Mouse (Mus musculus) lung, postnatal 0 days (tissue): ENCODE measurements around the gene Trim7. TPM values are rescaled to one million over a fixed set of nuclear protein-coding genes. Genes with fewer than 3 reads are reported as not detected.

Experiments
- ATAC-seq: fragments of 200-750 bp; cut with Nextera tagmentation; 2 replicates; pipeline ENCODE4 v1.8.0; 2017; ENCODE audit warnings: moderate library complexity
- DNase-seq: peaks from one replicate; pipeline ENCODE4 v3.0.0-alpha.2; 2016; ENCODE audit warnings: low spot score
- H3K27ac ChIP-seq: fragments of 300-500 bp; sonication (generic); 2 replicates; pipeline ENCODE4 v1.5.1; 2014; ENCODE audit warnings: antibody characterized with exemption, mild to moderate bottlenecking, low read length, mixed read lengths
- H3K27me3 ChIP-seq: fragments of 300-500 bp; sonication (generic); replicated peaks from 2 replicates; pipeline ENCODE4 v1.6.1; 2014; ENCODE audit warnings: low read length, mixed read lengths; ENCODE audit not compliant: insufficient read depth
- H3K36me3 ChIP-seq: fragments of 300-500 bp; sonication (generic); 2 replicates; pipeline ENCODE4 v1.6.1; 2014; ENCODE audit warnings: low read length, mixed read lengths; ENCODE audit not compliant: insufficient read depth
- H3K4me1 ChIP-seq: fragments of 300-500 bp; sonication (generic); 2 replicates; pipeline ENCODE4 v1.6.1; 2014; ENCODE audit warnings: antibody characterized with exemption, low read depth, low read length, mixed read lengths; ENCODE audit not compliant: insufficient read depth
- H3K4me2 ChIP-seq: fragments of 300-500 bp; sonication (generic); replicated peaks from 2 replicates; pipeline ENCODE4 v1.6.1; 2014; ENCODE audit warnings: low read depth, mild to moderate bottlenecking, low read length, moderate library complexity, mixed read lengths
- H3K4me3 ChIP-seq: fragments of 300-500 bp; sonication (generic); 2 replicates; pipeline ENCODE4 v1.5.1; 2014; ENCODE audit warnings: low read depth, low read length
- H3K9ac ChIP-seq: fragments of 300-500 bp; sonication (generic); replicated peaks from 2 replicates; pipeline ENCODE4 v1.6.1; 2014; ENCODE audit warnings: low read depth, mild to moderate bottlenecking
- H3K9me3 ChIP-seq: fragments of 300-500 bp; sonication (generic); 2 replicates; pipeline ENCODE4 v1.6.1; 2016; ENCODE audit warnings: low read length, mixed read lengths
- CTCF ChIP-seq: IDR thresholded peaks from 2 replicates; pipeline ENCODE4 v1.5.1; 2016; ENCODE audit warnings: antibody characterized with exemption, mild to moderate bottlenecking
- EP300 ChIP-seq: IDR thresholded peaks from 2 replicates; pipeline ENCODE4 v1.6.1; 2016; ENCODE audit warnings: antibody characterized with exemption, mild to moderate bottlenecking, control low read depth
- WGBS: fragments of 180-500 bp; shearing (Covaris S2); extraction: QIAGEN DNeasy Blood & Tissue Kit; methylation state at CpG from one replicate; pipeline ENCODE4 v1.1.7; 2014; 5-methylcytosine and 5-hydroxymethylcytosine counted together
- polyA plus RNA-seq: library from polyadenylated mRNA; unstranded; fragments of >200 nt; fragmentation: Nextera tagmentation; extraction: Ambion mirVana; gene quantifications from 2 replicates; pipeline ENCODE4 v1.2.1, GENCODE M21; 2015

Trim7 gene
- polyA plus RNA-seq, 1 experiment from 2014 or later: 1.2 TPM

- ATAC-seq (no peak), DNase-seq (no peak)
- no peaks in the 10 kb centered on the region for H3K9me3 ChIP-seq
- H3K27me3 ChIP-seq: no peaks in the 10 kb centered on the region
- no peaks in the 10 kb centered on the region for H3K36me3 ChIP-seq
- WGBS: 86% methylated on average over 2 of the region's 2 CpGs
- H3K4me1 ChIP-seq: no peaks in the 10 kb centered on the region
- no peak for TF ChIP-seq EP300
- TF ChIP-seq CTCF: no peak
- no peak overlapping the region for H3K9ac ChIP-seq
- no peak overlapping the region for H3K27ac ChIP-seq
- H3K4me2 ChIP-seq: no peak overlapping the region
- no peak overlapping the region for H3K4me3 ChIP-seq
Observed at GRCm38 (mm10) chr11:48831273-48831672, 5.3 kb downstream of the Trim7 start.

DNA sequence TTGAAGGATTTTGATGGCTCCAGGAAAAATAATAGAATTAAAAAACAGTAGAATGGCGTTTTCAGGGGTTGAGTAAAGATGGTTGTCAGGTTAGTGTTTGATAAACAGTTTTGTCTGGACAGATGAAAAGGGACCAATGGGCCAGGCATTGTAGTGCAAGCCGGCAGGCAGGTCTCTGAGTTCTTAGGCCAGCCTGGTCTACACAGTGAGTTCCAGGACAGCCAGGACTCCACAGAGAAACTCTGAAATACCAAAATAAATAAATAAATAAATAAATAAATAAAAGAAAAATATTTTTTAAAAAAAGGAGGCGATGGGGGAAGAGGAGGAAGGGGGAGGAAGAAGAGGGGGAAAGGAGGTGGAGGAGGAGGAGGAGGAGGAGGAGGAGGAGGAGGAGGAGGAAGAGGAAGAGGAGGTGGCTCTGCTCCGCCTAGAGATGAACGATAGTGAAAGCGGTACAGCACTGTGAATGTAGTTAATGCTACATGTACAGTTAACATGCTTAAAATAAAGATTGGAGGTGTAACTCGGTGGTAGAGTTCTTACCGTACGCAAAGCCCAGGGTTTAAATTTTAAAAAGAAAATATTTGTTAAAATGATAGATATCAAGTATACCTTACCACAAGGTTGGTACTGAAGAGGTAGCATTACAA, 7.3 kb downstream of the Trim7 start:
- no peak for TF ChIP-seq CTCF
- TF ChIP-seq EP300: no peak
- no peak for ATAC-seq
- Histone ChIP-seq H3K36me3 (no peaks in the 10 kb centered on the region), H3K4me3 (peak overlapping the region; percentile 62), H3K9ac (no peak overlapping the region), H3K27me3 (no peaks in the 10 kb centered on the region), H3K27ac (no peak overlapping the region), H3K4me1 (peaks cover 4% of the 10 kb centered on the region; the same call in 1 of the 2 replicates), H3K4me2 (peak overlapping the region; percentile 58), H3K9me3 (no peaks in the 10 kb centered on the region)
- no peak for DNase-seq
- WGBS: 27% methylated on average over 9 of the region's 9 CpGs

- Histone ChIP-seq H3K36me3 (no peaks in the 10 kb centered on the region), H3K4me3 (peak overlapping the region; percentile 62), H3K27me3 (no peaks in the 10 kb centered on the region), H3K9ac (peak overlapping the region; percentile 45), H3K4me2 (peak overlapping the region; percentile 58), H3K4me1 (peaks cover 4% of the 10 kb centered on the region; the same call in 1 of the 2 replicates), H3K27ac (peak overlapping the region; percentile 86), H3K9me3 (no peaks in the 10 kb centered on the region)
- TF ChIP-seq EP300 (no peak), CTCF (no peak; the same call in 1 of the 2 replicates)
- DNase-seq (peak; percentile 91), ATAC-seq (peak; percentile 87)
- under 1% methylated on average over 30 of the region's 30 CpGs for WGBS
Observed at GRCm38 (mm10) chr11:48833731-48834639, 8.0 kb downstream of the Trim7 start.

- H3K27ac ChIP-seq: no peak overlapping the region
- TF ChIP-seq CTCF: no peak
- no peak for TF ChIP-seq EP300
- DNase-seq: no peak
- no peak overlapping the region for H3K4me2 ChIP-seq
- H3K9me3 ChIP-seq: no peaks in the 10 kb centered on the region
- H3K9ac ChIP-seq: no peak overlapping the region
- H3K36me3 ChIP-seq: no peaks in the 10 kb centered on the region
- H3K4me3 ChIP-seq: no peak overlapping the region
- 72% methylated on average over 6 of the region's 6 CpGs for WGBS
- peaks cover 4% of the 10 kb centered on the region; the same call in 1 of the 2 replicates for H3K4me1 ChIP-seq
- ATAC-seq: no peak
- H3K27me3 ChIP-seq: no peaks in the 10 kb centered on the region
Observed at GRCm38 (mm10) chr11:48835923-48836322, 10.0 kb downstream of the Trim7 start.

DNA sequence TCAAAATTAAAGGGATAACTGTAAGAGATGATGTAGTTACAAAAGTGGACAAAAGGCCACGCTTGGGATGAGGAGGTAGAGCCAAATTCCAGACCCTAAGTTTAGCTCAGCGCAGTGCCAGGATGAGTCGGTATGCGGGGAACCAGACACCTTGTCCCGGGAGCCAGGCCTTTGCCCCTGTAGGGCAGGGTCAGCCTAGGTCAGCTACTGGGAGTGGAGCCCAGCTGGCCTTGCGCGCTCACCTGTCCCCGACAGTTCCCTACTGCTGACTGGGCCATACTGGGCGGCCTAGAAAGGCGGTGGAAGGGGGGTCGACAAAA, 11.0 kb downstream of the Trim7 start:
- no peak for ATAC-seq
- no peak overlapping the region for H3K9ac ChIP-seq
- H3K4me1 ChIP-seq: peaks cover 4% of the 10 kb centered on the region; the same call in 1 of the 2 replicates
- H3K9me3 ChIP-seq: no peaks in the 10 kb centered on the region
- DNase-seq: no peak
- H3K36me3 ChIP-seq: no peaks in the 10 kb centered on the region
- H3K27ac ChIP-seq: 0 out of 2 replicates have a peak overlapping the region, but pooled peaks have one; percentile 16
- H3K4me2 ChIP-seq: peak overlapping the region; percentile 92
- peak overlapping the region; percentile 85 for H3K4me3 ChIP-seq
- H3K27me3 ChIP-seq: no peaks in the 10 kb centered on the region
- WGBS: 14% methylated on average over 11 of the region's 11 CpGs
- TF ChIP-seq CTCF: no peak
- TF ChIP-seq EP300: no peak
